Mouse (Mus musculus) megakaryocyte-erythroid progenitor cell, adult 5-6 weeks (primary cell): ENCODE measurements at regions not wholly inside any gene's neighbourhood (a gene's known extent, or its start where the extent isn't known, plus 50 kb on each side); places are given as distances from the start of the nearest gene placed in this dataset.
A peak's percentile ranks its signal among the peaks of the same experiment; 100 is the strongest.

Source experiments
- ATAC-seq: replicated peaks from 2 replicates; pipeline ENCODE4 v1.8.0; 2016; ENCODE audit warnings: mild to moderate bottlenecking, inconsistent platforms; ENCODE audit not compliant: severe bottlenecking, poor library complexity, low FRiP score, low TSS enrichment

GRCm38 (mm10) chr9:113601451-113601850, 106.6 kb downstream of the Pdcd6ip start:
- no peak for ATAC-seq

- no peak for ATAC-seq
These were observed 120.8 kb downstream of the Pdcd6ip start for GRCm38 (mm10) chr9:113587260-113587659.

GRCm38 (mm10) chr9:113586477-113586876, 121.6 kb downstream of the Pdcd6ip start:
- ATAC-seq = no peak

GRCm38 (mm10) chr9:113578221-113578620, 129.8 kb downstream of the Pdcd6ip start:
- no peak for ATAC-seq

GRCm38 (mm10) chr9:113568849-113569248, 139.2 kb downstream of the Pdcd6ip start:
- ATAC-seq = no peak

GRCm38 (mm10) chr9:113567705-113568104, 140.4 kb downstream of the Pdcd6ip start:
- no peak for ATAC-seq

- no peak for ATAC-seq
These were observed 141.4 kb downstream of the Pdcd6ip start for GRCm38 (mm10) chr9:113566620-113567019.

GRCm38 (mm10) chr9:113553911-113554310, 154.1 kb downstream of the Pdcd6ip start:
- no peak for ATAC-seq

- ATAC-seq = no peak
These were observed 160.6 kb downstream of the Pdcd6ip start for GRCm38 (mm10) chr9:113547458-113547857.

GRCm38 (mm10) chr9:113528586-113528985, 179.5 kb downstream of the Pdcd6ip start:
- ATAC-seq = peak; percentile 88

- ATAC-seq = no peak
These were observed 183.8 kb downstream of the Pdcd6ip start for GRCm38 (mm10) chr9:113524307-113524706.

- ATAC-seq = no peak
These were observed 184.9 kb downstream of the Pdcd6ip start for GRCm38 (mm10) chr9:113523173-113523572.

GRCm38 (mm10) chr9:113519727-113520126, 188.3 kb downstream of the Pdcd6ip start:
- no peak for ATAC-seq

GRCm38 (mm10) chr9:113518482-113518881, 189.6 kb downstream of the Pdcd6ip start:
- no peak for ATAC-seq

- no peak for ATAC-seq
These were observed 190.3 kb downstream of the Pdcd6ip start for GRCm38 (mm10) chr9:113517756-113518155.

GRCm38 (mm10) chr9:113515703-113516020, 192.4 kb downstream of the Pdcd6ip start:
- no peak for ATAC-seq

- no peak for ATAC-seq
These were observed 193.0 kb downstream of the Pdcd6ip start for GRCm38 (mm10) chr9:113514846-113515702.

- ATAC-seq = no peak
These were observed 196.8 kb downstream of the Pdcd6ip start for GRCm38 (mm10) chr9:113511302-113511701.

GRCm38 (mm10) chr9:113509368-113509767, 198.7 kb downstream of the Pdcd6ip start:
- ATAC-seq = no peak

- no peak for ATAC-seq
These were observed 199.2 kb downstream of the Pdcd6ip start for GRCm38 (mm10) chr9:113508821-113509220.
